Mouse (Mus musculus) hematopoietic stem cell, adult 5-6 weeks (primary cell): ENCODE data around the gene Etv6. TPM values are rescaled to one million over a fixed set of nuclear protein-coding genes. Genes with fewer than 3 reads are reported as not detected.

Source experiments
- ATAC-seq, 2 experiments: fragments of 125-278 bp in 1 of 2; replicated peaks in 1 of 2; 2 replicates each; pipeline ENCODE4 v1.8.0; 2016 to 2017; ENCODE audit warnings: inconsistent platforms in 2 of 2, mild to moderate bottlenecking in 2 of 2, moderate number of reproducible peaks in 2 of 2, low read depth in 1 of 2, moderate TSS enrichment in 1 of 2; ENCODE audit not compliant: low FRiP score in 2 of 2, poor library complexity in 2 of 2, severe bottlenecking in 2 of 2, insufficient read depth in 1 of 2, low TSS enrichment in 1 of 2
- total RNA-seq: library from RNA; stranded (forward); fragments of 172-1452, 232-1000 nt; gene quantifications from 2 replicates; pipeline ENCODE4 v1.2.3, GENCODE M21; 2017

Gene Etv6
- total RNA-seq, 1 experiment from 2014 or later: 139 TPM

GRCm38 (mm10) chr6:134089671-134090377 is 54.3 kb downstream of the Etv6 start:
- no peak for ATAC-seq

GRCm38 (mm10) chr6:134090378-134090692 is 54.8 kb downstream of the Etv6 start:
- peak; percentile 12 to 15; a peak in 1 of 4 replicates for ATAC-seq

GRCm38 (mm10) chr6:134090875-134091274 is 55.4 kb downstream of the Etv6 start:
- ATAC-seq: no peak

GRCm38 (mm10) chr6:134091398-134091801 is 55.9 kb downstream of the Etv6 start:
- no peak for ATAC-seq

- ATAC-seq: no peak
Measured at GRCm38 (mm10) chr6:134094066-134094465, 58.6 kb downstream of the Etv6 start.

- ATAC-seq: peak in 1 of 2 experiments; percentile 18; a peak in 1 of 4 replicates
Measured at GRCm38 (mm10) chr6:134094620-134095019, 59.1 kb downstream of the Etv6 start.

- ATAC-seq: peak; percentile 27 to 46; a peak in 3 of 4 replicates
Measured at GRCm38 (mm10) chr6:134095582-134095981, 60.1 kb downstream of the Etv6 start.

- ATAC-seq: no peak
Measured at GRCm38 (mm10) chr6:134099976-134100743, 64.7 kb downstream of the Etv6 start.

- peak; percentile 23 to 43; a peak in 2 of 4 replicates for ATAC-seq
Measured at GRCm38 (mm10) chr6:134102396-134102795, 66.9 kb downstream of the Etv6 start.

GRCm38 (mm10) chr6:134103519-134103918 is 68.0 kb downstream of the Etv6 start:
- ATAC-seq: no peak

GRCm38 (mm10) chr6:134105514-134106201 is 70.2 kb downstream of the Etv6 start:
- ATAC-seq: peak in 1 of 2 experiments; percentile 9; a peak in 1 of 4 replicates

GRCm38 (mm10) chr6:134107696-134108095 is 72.2 kb downstream of the Etv6 start:
- ATAC-seq: no peak

- ATAC-seq: no peak
Measured at GRCm38 (mm10) chr6:134109675-134110074, 74.2 kb downstream of the Etv6 start.

- ATAC-seq: no peak; a peak in 1 of 4 replicates
Measured at GRCm38 (mm10) chr6:134110206-134110605, 74.7 kb downstream of the Etv6 start.

GRCm38 (mm10) chr6:134111599-134111998 is 76.1 kb downstream of the Etv6 start:
- ATAC-seq: no peak

GRCm38 (mm10) chr6:134112753-134113152 is 77.3 kb downstream of the Etv6 start:
- ATAC-seq: no peak

- ATAC-seq: no peak
Measured at GRCm38 (mm10) chr6:134113168-134113567, 77.7 kb downstream of the Etv6 start.
